Mouse (Mus musculus) liver (tissue): ENCODE data around the gene Pcolce2.
"Not testable (repeated sequence)": the region's sequence is repeated elsewhere in the genome, so short reads cannot be mapped to it uniquely, and the experiment has no call there.

Source experiments
- DNase-seq: peaks from one replicate; pipeline ENCODE4 v3.0.0-alpha.2; 2020; ENCODE audit warnings: mixed read lengths

Gene Pcolce2

DNA sequence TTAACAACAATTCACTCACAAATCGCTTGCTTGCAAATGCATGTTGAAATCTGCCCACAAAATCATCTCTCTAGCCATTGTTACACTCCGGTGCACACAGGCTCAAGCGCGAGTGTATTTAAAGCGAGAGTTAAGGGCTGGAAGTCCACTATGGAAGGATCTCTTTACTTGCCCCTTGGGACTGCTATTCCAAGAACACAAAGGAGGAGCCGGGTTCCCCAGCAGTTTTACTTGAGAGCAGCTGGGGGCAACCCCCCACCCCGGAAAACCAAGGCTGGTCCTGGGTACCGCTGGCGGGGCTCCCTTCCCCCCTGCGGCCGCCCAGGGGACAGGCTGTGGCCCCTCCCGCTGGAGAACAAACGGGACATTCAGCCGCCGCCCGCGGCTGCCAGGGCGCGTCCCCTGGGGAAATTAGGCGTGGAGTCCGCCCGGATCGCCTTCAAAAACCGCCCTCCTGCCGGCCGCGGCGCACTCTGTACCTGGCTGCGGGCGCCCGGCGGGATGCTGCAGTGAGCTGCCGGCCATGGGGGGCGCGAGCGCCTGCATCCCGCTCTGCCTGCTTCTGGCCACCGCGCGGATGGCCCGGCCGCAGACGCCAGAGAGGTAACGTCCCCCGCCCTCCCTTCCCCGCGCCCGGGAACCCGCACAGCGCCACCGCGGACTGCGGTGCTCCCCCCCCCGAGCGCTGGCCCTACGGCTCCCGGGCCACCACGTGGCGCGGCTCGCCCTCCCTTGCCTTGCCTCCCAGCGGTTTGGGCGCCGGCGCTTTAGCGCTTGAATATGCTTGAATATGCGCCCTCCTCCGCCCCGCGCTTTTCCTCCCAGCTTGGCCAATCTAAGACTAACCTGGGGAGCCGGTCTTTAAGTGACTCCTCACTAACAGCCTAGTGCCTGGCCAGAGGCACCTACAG lies at the start of gene Pcolce2:
Gene Pcolce2, plus strand, starts transcription at position 331 of the 911 bp plus-strand sequence.
- peak; percentile 38 for DNase-seq

DNA sequence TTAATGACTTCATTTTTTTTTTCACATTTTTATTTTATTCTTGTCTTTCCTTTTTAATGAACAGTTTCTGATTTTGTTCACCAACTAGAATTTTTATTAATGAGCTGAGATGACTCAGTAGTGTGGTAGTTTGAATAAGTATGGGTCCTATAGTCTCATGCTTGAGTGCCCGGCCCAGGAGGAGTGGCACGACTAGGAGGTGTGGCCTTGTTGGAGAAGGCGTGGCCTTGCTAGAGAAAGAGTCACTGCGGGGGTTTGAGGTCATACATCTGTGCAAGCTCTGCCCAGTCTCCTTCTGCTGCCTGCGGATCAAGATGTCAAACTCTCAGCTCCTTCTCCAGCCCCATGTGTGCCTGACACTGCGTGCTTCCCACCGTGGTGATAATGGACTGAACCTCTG lies 49.3 kb upstream of the Pcolce2 start:
- DNase-seq: no peak

DNA sequence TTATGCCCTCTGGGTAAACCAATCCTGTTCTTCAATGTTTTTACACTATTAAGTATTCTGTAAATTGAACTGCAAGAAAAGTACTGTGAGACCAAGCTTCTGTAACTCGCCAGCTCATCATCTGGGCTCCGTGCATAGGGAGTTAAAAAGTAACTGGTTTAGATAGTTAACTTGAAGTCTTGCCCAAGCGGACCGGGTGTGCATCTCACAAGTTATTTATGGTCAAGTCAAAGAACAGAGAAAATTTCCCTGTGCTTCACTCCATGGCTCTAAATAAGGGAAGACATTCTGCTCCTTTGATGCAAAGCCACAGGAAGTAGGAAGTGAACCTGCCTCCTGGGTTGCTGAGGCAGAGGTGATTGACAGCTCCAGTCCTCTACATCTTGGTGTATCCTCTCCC lies 43.1 kb upstream of the Pcolce2 start:
- no peak for DNase-seq

DNA sequence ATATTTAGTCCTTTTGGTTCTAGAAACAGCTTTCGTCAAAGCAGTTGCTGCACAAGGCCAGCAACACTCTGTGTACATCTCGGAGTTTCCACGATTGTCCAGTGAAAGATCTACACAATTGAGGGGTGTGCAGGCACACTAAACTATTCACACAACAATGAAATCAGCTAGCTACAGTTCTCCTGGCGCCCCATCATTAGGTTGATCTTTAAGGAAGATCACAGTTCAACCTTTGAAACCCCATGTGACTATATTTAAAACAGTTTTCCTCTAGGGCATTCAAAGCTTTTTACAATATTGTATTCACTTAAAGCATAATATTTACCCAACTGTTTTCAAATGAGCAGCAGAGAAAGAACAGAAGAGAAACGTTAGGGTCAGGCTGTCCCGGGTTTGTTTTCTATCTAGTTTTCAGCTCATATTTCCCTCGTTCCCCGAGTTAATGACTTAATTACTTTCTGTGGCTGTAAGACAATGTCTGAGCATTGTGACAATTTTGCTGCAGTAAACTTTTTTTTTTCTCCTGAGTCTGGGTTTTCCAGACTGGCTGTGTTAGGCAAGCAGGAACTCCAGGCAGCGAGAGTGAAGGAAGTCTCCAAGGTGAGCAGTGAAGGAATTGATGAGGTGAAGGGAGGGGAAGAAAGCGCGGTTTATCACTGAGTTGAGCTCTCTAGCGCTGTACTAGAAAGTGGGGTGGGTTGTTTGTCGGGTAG lies 39.8 kb upstream of the Pcolce2 start:
- DNase-seq: no peak

DNA sequence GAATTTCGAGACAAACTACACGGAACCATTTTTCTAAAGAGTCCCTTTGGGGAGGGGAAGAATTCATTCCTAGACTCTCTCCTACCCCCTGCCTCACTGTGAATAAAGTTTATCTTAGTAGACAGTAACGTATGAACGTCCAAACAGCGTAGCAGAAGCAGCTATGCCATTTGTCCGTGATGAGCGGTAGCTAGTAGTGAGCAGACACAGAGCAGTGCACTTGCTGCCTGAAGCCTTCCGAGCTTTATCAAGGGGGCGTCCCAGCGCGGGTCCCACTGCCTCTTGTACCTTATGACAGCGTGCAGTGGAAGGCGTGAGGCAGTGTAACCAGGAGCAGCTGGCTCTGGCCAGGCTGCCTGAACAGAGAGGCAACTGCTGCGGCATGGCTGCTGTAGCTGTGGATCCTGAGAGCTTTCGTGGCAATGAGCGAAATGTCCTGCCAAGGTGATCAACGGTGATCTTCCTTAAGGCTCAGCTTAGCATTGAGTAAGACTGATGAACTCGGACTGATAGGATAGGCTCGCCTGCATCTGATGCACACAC lies 39.2 kb upstream of the Pcolce2 start:
- DNase-seq: no peak

DNA sequence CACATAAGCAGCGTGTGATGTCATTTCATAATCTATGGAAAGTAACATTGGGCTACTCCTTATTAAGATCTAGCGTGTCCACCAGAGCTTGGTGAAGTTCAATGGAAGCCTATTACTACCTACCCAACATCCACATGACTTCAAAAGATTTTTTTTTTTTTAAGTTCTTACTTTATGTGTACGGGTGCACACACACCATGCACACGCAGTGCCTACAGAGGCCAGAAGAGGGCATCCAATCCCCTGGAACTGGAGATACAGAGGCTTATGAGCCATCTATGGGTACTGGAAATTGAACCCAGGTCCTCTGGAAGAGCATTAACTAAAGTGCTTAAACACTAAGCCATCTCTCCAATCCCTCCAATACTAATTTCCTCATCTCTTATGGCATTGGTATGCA lies 38.0 kb upstream of the Pcolce2 start:
- DNase-seq: no peak

DNA sequence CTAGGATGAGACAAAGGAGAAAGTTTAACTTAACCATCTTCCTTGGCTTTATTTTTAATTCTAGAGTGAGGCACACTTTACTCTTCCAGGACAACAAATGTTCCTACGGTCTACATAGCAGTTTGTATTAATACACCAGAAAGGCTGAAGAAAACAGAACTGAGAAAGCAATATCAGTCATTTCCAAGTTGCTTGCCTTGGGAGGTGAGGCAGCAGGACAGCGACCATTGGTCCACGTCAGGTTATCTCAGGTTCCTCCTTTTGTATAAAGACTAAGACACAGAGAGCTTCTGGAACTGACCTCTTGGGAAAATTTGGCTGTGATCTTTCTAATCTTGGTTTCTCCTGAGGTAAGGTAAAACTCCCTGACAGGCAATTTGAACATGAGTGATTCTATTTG lies 34.6 kb upstream of the Pcolce2 start:
- no peak for DNase-seq

DNA sequence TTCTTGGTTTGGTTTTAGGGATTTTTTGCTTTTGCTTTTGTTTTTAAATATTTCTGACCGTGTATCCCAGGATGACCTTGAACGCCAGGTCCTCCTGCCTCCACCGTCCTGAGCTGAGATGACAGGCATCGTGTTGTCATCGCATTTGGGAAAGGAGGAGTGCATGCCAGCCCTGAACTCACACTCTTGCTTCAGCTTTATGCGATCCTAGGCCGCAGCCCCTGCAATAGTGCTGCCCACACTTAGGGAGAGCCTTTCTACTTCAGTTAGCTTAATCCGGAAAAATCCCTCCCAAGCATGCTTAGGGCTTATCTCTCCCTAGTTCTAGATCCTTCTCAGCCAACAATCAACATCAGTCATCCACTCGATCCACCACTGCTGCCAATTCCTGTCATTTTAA lies 34.1 kb upstream of the Pcolce2 start:
- no peak for DNase-seq

DNA sequence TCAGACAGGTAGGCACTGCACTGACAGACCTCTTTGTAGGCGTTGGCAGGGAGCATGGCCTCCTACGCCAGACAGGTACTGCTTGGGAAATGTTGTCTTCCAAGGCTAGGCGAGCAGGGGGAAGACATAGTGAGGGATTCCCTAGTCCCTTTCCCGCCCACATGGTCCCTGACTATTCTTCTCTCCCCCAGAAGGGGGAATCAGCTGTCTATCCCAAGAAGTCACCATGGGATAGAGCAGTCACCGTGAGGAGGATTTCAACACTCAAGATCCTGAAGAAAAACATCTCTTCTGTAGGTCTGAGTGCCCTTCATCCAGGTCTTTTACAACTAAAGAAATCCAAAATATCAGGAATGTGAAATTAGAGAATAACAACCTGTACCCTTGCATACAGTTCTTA lies 30.2 kb upstream of the Pcolce2 start:
- no peak for DNase-seq

DNA sequence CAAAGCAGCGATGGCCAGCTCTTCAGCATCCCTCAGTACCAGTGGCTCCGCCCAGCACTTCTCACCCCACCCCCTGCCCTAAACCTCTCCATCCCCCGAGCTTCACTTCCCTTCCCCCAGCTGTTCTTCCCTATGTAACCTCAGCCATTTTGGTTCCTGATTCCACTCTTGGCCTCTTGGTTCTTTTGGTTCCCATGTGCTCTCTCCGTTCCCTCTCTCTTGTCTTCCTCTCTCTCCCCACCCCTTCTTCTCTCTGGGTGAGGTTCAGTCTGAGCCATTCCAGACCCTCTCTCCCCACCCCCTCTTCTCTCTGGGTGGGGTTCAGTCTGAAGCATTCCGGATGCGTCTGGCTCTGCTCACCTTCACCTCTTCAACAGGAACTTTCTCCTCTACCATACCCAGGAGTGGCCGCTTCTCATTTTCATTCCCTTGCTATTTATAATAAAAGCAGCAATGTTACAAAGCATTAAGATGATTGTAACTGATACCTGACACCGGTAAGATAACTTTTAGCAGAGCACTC lies 25.1 kb upstream of the Pcolce2 start:
- no peak for DNase-seq

DNA sequence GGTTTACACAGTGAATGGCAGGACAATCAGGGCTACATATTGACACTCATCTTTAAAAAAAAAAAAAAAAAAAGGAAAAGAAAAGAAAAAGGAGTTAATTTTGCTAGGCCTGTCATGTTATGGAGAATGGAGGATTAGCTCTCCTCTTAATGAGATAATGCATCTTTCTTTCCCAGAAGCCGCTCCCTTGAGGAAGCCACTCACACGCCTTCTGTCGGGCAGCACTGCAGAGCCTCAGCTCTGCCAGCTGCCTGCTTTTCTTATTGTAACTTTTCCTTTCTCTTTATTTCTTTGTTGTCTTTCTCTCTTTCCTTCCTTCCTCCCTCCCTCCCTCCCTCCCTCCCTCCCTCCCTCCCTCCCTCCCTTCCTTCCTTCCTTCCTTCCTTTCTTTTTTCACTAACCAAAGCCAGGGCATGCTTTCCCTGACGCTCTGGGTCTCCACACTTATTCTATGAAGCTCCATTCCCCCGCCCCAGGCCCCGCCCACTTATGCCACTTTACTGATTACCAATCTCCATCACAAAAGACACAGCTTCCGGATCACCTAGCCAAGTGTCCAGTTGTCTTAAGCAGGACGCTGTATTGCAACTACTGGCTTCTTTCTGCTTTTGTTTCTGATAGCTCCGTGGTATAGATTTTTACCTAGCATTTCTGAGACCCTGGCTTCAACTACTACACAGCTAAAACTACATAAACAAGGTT lies 23.8 kb upstream of the Pcolce2 start:
- DNase-seq: no peak

DNA sequence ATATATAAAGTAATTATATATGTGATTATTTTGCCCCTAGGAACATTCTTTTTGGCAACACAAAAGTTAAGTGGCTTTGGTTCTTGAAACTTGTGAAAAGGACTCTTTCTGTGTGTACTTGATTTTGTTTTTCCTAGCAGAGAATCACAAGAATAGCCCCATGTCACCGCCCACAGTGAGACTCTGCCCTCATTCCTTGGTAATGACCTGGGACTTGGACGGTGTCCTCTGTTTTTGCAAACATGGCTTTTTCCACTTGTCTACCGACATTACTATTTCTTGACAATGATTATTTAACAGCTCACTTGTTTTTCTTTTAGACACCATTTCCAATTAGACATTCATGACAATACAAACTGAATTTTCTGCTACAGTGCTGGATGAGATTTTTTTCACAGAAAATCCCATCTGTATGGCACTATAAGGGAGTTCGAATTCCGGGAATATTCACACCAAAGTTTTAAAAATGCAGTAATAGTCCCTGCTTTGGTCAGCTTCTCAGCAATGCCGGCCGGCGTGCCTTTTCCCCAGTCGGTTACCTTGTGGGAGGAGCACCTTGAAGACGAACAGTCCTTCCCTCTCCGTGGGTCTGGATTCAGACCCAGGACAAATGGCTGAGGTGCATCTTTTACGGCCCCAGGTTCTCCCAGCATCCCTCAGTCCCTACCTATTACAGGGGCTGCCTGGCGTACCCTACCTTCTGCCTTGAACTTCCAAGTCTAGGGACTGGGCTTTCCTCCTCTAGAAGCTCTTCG lies 22.4 kb upstream of the Pcolce2 start:
- no peak for DNase-seq

DNA sequence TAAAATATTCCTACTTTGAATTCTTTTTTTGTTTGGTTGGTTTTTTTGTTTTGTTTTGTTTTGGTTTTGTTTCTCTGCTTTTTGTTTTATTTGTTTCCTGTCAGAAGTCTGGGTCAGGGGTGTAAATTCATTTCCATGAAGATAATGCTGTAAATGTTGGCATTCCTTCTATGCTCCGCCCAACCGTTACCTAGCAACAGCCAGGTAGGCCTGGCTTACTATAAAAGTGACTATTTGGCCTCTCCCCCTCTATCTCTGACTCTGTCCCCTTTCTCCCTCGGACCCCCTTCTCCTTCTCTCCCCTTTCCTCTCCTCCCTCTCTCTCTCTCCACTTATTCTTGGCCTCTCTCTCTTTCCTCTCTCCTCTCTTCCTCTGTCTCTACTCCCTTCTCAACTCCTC lies 21.4 kb upstream of the Pcolce2 start:
- no peak for DNase-seq

DNA sequence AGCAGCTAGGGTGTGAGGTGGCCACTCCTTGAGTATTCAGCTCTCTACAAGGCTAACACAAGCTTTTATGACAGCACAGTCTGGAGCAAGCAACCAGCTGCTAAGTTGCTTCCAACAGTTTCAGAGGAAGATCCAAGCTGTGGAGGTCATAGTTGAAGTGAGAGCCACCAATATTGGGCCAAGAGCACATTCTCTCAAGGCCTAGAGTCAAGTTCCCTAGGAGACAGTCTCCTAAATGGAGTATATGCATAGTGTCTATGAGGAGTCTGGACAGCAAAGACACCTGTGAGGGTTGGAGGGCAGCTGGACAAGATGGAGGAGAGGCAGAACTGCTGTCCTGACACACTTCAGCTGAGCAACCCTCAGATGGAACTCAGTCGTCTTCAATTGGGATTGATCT lies 18.8 kb upstream of the Pcolce2 start:
- DNase-seq: no peak

DNA sequence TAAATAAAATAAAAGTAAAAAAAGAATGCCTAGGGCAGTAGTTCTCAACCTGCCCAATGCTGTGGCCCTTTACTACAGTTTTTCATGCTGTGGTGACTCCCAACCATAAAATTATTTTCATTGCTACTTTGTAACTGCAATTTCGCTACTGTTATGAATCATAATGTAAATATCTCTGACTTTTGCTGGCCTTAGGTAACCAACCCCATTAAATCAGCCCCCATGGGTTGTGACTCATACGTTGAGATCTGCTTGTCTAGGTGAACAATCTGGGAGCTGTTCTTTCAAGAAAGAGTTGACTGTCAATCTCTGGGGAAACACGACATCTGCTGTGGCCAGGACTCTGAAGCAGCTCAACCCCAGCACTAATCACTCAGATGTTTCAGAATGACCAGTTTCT lies 13.3 kb upstream of the Pcolce2 start:
- DNase-seq: no peak

DNA sequence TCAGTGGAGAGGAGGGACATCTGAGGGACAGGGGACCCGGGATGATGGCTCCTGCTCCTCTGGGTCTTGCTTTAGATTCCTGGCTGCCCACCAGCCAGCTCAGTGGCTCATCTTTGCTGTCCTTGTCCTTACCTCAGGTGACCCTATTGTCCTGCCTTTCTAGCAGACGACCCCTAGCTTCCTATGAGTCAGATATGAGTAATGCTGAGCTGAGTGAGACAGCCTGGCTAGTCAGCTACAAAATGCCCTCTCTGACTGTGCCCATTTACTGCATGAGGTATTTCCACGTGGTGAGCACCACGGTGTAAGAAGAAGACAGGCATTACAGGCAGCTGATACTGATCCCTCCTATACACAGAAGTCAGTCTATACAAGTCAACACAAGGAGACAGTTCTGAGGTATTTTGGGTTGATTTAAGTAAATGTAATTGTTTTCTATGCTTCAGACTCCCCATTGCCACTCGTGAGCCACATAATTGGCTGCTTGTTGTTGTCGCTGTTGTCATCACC lies 8.9 kb upstream of the Pcolce2 start:
- DNase-seq: no peak

DNA sequence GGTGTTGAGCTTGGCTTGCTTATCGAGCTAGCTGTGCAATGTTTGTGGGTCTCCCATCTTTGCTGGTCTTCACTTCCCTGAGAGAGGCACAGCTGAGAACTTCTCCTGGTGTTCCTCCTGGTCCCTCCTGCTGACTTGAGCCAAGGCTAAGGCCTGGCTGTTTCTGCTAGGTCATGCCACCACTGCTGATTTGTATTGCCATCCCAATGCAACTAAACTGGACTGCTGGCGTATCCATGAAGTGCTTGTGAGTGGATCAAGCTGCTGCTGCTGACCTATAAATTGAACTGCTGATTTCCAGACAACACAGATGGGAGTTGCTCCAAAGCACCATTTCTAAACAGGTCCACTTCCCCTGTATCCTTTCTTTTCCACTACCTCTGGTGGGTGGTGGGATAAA lies 7.8 kb upstream of the Pcolce2 start:
- not testable (repeated sequence) for DNase-seq

DNA sequence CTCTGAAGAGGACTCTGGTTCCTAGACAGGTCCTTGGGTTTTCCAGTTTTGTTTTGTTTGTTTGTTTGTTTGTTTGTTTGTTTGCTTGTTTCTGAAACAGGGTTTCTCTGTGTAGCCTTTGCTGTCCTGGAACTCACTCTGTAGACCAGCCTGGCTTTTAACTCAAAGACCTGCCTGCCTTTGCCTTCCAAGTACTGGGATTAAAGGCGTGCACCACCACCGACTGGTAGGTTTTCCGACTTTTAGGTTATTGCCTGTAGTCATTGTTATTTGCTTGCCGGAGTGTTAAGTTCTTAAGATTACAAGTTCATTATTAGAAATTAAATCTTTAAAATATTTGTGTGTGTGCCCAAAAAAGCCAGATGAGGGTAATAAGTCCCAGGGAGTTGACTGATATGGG lies 1.0 kb upstream of the Pcolce2 start:
- DNase-seq: no peak

DNA sequence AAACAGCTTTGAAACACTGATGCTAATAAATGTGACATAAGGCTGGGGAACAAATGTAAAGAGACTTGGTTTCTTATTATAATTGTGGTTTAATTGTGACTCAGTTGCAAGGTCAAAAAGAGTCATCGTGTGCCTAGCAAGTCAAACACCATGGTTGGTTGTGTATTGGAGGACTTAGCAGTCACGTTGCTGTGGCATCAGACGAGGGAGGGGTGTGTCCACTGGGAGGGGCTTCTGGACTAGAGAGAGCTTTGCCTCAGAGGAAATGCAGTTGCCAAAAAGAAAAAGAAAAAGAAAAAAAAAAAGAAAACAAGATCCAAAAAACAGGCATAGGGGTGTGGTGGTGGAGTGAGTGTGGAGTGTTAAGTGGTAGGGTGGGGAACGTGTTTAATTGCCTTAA lies 2.5 kb downstream of the Pcolce2 start:
- DNase-seq: no peak

DNA sequence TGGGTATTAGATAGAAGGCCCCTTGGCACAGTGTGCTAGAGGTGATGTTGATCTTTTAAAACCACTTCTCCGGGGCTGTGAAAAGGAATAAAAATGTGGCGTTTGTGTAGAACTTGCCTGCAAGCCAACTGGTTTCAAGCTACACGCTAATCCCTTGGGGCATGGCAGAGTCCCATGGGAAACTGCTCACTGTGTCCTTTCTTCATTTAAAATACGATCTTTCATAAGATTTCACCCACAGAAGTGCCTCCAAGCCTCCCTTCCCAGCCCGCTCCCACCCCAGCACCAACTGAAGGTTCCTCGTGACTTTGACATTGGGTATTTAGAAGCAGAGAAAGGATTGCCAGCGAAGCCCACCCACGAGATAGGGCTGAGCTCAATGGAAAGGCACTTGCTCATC lies 8.5 kb downstream of the Pcolce2 start:
- no peak for DNase-seq

DNA sequence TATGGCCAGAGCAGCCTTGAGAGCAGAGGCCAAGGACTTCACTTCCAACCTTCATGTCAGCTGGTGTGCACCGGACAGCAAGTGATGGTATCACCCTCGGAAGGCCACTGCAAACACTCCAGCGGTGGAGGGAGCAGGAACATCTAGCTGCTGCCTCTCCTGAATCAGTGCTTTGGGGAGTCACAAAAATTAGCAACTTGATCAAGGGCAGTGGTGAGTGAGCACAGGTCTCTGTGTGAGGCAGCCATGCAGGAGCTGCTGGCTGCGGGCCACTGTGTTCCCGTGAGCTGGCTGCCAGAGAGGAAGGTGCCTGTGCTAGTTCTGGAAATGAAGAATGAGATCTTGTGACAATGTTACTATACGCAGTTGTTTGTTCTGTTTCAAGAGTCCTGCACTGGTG lies 16.0 kb downstream of the Pcolce2 start:
- DNase-seq: no peak

DNA sequence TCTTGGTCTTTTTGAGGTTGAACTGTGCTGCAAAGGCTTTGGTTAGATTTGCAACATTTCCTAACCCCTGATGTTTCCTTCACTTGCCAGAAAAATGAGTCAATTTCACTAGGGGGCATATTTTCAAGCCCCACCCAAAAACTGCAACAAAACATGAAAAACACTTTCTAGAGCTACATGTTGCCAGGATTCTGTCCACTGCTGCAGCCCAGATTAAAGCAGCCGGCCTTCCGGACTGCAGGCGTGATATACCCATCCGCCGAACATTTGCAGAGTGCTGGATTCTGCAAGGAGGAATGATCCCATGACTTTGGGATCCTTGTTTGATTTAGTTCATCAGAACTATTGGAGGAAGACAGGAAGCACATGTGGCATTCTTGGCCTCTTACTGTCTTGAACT lies 17.0 kb downstream of the Pcolce2 start:
- DNase-seq: no peak
